Mouse (Mus musculus) MEL (cell line): Measurements from ENCODE around the gene Rarb.

ENCODE experiments used
- CTCF ChIP-seq, 3 experiments: IDR thresholded peaks in 2 of 3; conservative IDR thresholded peaks in 1 of 3; 2 replicates each; pipeline ENCODE4 v1.5.1; 2011 to 2012; ENCODE audit warnings: low read length in 3 of 3, low read depth in 2 of 3, mild to moderate bottlenecking in 2 of 3, improper control_type of control experiment in 1 of 3, inconsistent platforms in 1 of 3, mixed read lengths in 1 of 3, moderate library complexity in 1 of 3; ENCODE audit not compliant: control insufficient read depth in 1 of 3, insufficient read depth in 1 of 3, poor library complexity in 1 of 3, severe bottlenecking in 1 of 3
- MAFK ChIP-seq: IDR thresholded peaks from 2 replicates; pipeline ENCODE4 v1.6.1; 2011; ENCODE audit warnings: low read depth, mild to moderate bottlenecking, low read length, improper control_type of control experiment, borderline replicate concordance
- MYC ChIP-seq: IDR thresholded peaks from 2 replicates; pipeline ENCODE4 v1.6.1; 2011; ENCODE audit warnings: low read depth, mild to moderate bottlenecking, low read length, improper control_type of control experiment, moderate library complexity
- SIN3A ChIP-seq: IDR thresholded peaks from 2 replicates; pipeline ENCODE4 v1.6.1; 2012; ENCODE audit warnings: low read length, improper control_type of control experiment, inconsistent platforms
- SMC3 ChIP-seq: IDR thresholded peaks from 2 replicates; pipeline ENCODE4 v1.6.1; 2011; ENCODE audit warnings: low read depth, low read length, improper control_type of control experiment
- USF2 ChIP-seq, 2 experiments: IDR thresholded peaks; 2 replicates each; pipeline ENCODE4 v1.6.1; 2011 to 2012; ENCODE audit warnings: improper control_type of control experiment in 2 of 2, low read length in 2 of 2, borderline replicate concordance in 1 of 2, inconsistent platforms in 1 of 2, low read depth in 1 of 2, mild to moderate bottlenecking in 1 of 2; ENCODE audit not compliant: insufficient read depth in 1 of 2

- TF ChIP-seq CTCF (IDR thresholded peaks at IDR 0.05 in 2 of 3, conservative IDR thresholded peaks at IDR 0.05 in 1 of 3; ENCODE audit: control insufficient read depth in 1 of 3, insufficient read depth in 1 of 3, low read depth in 2 of 3, low read length in 3 of 3, poor library complexity in 1 of 3, severe bottlenecking in 1 of 3), result no peak
- no peak for TF ChIP-seq MAFK
- TF ChIP-seq USF2 (IDR thresholded peaks at IDR 0.05; ENCODE audit: borderline replicate concordance in 1 of 2, insufficient read depth in 1 of 2, low read depth in 1 of 2, low read length in 2 of 2), result no peak
- no peak for TF ChIP-seq SIN3A
- TF ChIP-seq MYC, result no peak
- no peak for TF ChIP-seq SMC3
Observed at GRCm38 (mm10) chr14:16599224-16599623, 219.7 kb downstream of the Rarb start.
